Mouse (Mus musculus): ENCODE measurements around the gene Trip11. TPM values are rescaled to one million over a fixed set of nuclear protein-coding genes. Genes with fewer than 3 reads are reported as not detected.

The Trip11 gene
- polyA plus RNA-seq, 1 experiment from 2014 or later = 20.9 TPM

DNA sequence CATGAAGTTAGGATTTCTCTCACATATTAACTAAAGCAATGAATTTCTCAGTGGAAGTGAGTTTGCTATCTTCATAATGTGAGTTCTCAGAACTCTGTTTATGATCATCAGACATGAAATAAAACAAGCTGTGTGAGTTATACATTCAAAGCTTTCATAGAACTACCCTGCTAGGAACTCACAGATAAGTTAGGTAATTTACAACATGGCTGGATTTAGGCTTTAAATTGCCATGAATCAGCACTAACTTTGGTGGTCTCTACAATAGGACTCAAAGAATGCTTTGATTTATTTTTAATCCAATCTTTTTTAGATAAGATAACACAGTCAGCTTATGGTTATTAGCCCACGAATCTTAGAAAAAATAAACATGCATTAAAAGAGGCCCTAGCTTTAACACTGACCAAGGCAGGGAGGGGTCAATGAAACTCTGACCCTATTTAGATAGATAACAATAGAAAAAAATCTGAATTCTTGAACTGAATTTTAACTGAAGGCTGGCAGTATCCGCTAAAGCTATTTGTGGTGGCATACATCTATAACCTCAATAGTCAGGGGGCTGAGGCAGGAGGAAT is 13.3 kb downstream of the Trip11 start:
- H3K4me1 ChIP-seq (ENCODE audit: insufficient read depth, low read length) = no peaks in the 10 kb centered on the region
- H3K4me2 ChIP-seq (replicated peaks; ENCODE audit: low read depth, low read length) = no peak overlapping the region
- H3K27me3 ChIP-seq (ENCODE audit: insufficient read depth, low read length) = no peaks in the 10 kb centered on the region
- WGBS = 71% methylated on average over 2 of the region's 2 CpGs
- no peaks in the 10 kb centered on the region for H3K9me3 ChIP-seq (ENCODE audit: low read length)
- H3K36me3 ChIP-seq (ENCODE audit: insufficient read depth, low read length) = peaks cover 16% of the 10 kb centered on the region; the same call in 1 of the 2 replicates
- no peak for ATAC-seq (ENCODE audit: low FRiP score, low TSS enrichment)
- no peak overlapping the region for H3K9ac ChIP-seq (replicated peaks; ENCODE audit: low read length)
- H3K27ac ChIP-seq (ENCODE audit: low read length) = no peak overlapping the region
- H3K4me3 ChIP-seq (ENCODE audit: low read length) = no peak overlapping the region

DNA sequence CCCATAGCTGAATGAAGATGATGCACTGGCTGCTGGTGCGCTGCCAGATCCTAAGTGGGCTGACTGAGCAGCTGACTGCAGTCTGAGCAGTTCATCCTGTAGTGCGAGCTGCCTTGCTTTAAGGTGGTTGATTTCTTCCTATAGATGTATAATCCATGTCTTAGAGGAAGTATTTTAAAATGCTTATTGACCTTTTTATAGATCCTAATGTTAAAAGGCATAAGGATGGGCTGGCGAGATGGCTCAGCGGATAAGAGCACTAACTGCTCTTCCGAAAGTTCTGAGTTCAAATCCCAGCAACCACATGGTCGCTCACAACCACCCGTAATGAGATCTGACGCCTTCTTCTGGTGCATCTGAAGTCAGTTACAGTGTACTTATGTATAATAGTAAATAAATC is 14.1 kb downstream of the Trip11 start:
- H3K27me3 ChIP-seq (ENCODE audit: insufficient read depth, low read length) = no peaks in the 10 kb centered on the region
- ATAC-seq (ENCODE audit: low FRiP score, low TSS enrichment) = no peak
- H3K4me3 ChIP-seq (ENCODE audit: low read length) = no peak overlapping the region
- no peak overlapping the region for H3K4me2 ChIP-seq (replicated peaks; ENCODE audit: low read depth, low read length)
- H3K9me3 ChIP-seq (ENCODE audit: low read length) = no peaks in the 10 kb centered on the region
- no peak overlapping the region for H3K27ac ChIP-seq (ENCODE audit: low read length)
- WGBS = 95% methylated on average over 8 of the region's 8 CpGs
- H3K9ac ChIP-seq (replicated peaks; ENCODE audit: low read length) = no peak overlapping the region
- no peaks in the 10 kb centered on the region for H3K4me1 ChIP-seq (ENCODE audit: insufficient read depth, low read length)
- peaks cover 14% of the 10 kb centered on the region; the same call in 1 of the 2 replicates for H3K36me3 ChIP-seq (ENCODE audit: insufficient read depth, low read length)

- H3K4me3 ChIP-seq (ENCODE audit: low read length) = no peak overlapping the region
- H3K27me3 ChIP-seq (ENCODE audit: insufficient read depth, low read length) = no peaks in the 10 kb centered on the region
- no peak overlapping the region for H3K4me2 ChIP-seq (replicated peaks; ENCODE audit: low read depth, low read length)
- H3K9ac ChIP-seq (replicated peaks; ENCODE audit: low read length) = no peak overlapping the region
- ATAC-seq (ENCODE audit: low FRiP score, low TSS enrichment) = no peak
- WGBS = 82% methylated on average over 7 of the region's 7 CpGs
- no peaks in the 10 kb centered on the region for H3K9me3 ChIP-seq (ENCODE audit: low read length)
- H3K4me1 ChIP-seq (ENCODE audit: insufficient read depth, low read length) = no peaks in the 10 kb centered on the region
- peaks cover 21% of the 10 kb centered on the region for H3K36me3 ChIP-seq (ENCODE audit: insufficient read depth, low read length)
- no peak overlapping the region for H3K27ac ChIP-seq (ENCODE audit: low read length)
These were observed 16.0 kb downstream of the Trip11 start for GRCm38 (mm10) chr12:101897113-101897512.

DNA sequence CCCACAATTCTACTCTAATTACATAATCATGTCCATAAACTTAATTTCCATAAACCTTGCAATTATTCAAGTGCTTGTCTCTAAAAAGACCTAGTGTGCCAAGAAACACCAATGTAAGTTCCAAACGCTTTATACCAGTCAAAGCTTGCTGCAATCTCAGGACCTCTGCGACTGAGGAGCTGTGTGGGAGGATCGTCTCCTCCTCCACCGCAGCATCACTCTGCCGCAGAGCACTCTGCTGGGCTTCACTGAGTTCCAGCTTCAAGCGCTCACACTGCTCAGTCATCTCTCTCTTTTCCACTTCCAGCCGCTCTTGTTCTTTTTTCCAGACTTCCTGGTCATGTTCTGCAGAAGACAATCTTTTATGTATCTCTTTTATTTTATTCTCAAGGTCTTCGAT is 19.8 kb downstream of the Trip11 start:
- peaks cover 29% of the 10 kb centered on the region for H3K36me3 ChIP-seq (ENCODE audit: insufficient read depth, low read length)
- H3K4me1 ChIP-seq (ENCODE audit: insufficient read depth, low read length) = no peaks in the 10 kb centered on the region
- no peaks in the 10 kb centered on the region for H3K27me3 ChIP-seq (ENCODE audit: insufficient read depth, low read length)
- H3K4me2 ChIP-seq (replicated peaks; ENCODE audit: low read depth, low read length) = no peak overlapping the region
- no peaks in the 10 kb centered on the region for H3K9me3 ChIP-seq (ENCODE audit: low read length)
- no peak overlapping the region for H3K9ac ChIP-seq (replicated peaks; ENCODE audit: low read length)
- no peak for ATAC-seq (ENCODE audit: low FRiP score, low TSS enrichment)
- H3K4me3 ChIP-seq (ENCODE audit: low read length) = no peak overlapping the region
- H3K27ac ChIP-seq (ENCODE audit: low read length) = no peak overlapping the region
- WGBS = 74% methylated on average over 8 of the region's 8 CpGs

GRCm38 (mm10) chr12:101892832-101893231 is 20.2 kb downstream of the Trip11 start:
- WGBS = 92% methylated on average over 2 of the region's 2 CpGs
- Histone ChIP-seq H3K9me3 (ENCODE audit: low read length) (no peaks in the 10 kb centered on the region), H3K27ac (ENCODE audit: low read length) (no peak overlapping the region), H3K4me2 (replicated peaks; ENCODE audit: low read depth, low read length) (no peak overlapping the region), H3K9ac (replicated peaks; ENCODE audit: low read length) (no peak overlapping the region), H3K4me1 (ENCODE audit: insufficient read depth, low read length) (no peaks in the 10 kb centered on the region), H3K4me3 (ENCODE audit: low read length) (no peak overlapping the region), H3K27me3 (ENCODE audit: insufficient read depth, low read length) (no peaks in the 10 kb centered on the region), H3K36me3 (ENCODE audit: insufficient read depth, low read length) (peaks cover 29% of the 10 kb centered on the region)
- no peak for ATAC-seq (ENCODE audit: low FRiP score, low TSS enrichment)

- no peaks in the 10 kb centered on the region for H3K4me1 ChIP-seq (ENCODE audit: insufficient read depth, low read length)
- no peaks in the 10 kb centered on the region for H3K9me3 ChIP-seq (ENCODE audit: low read length)
- peaks cover 29% of the 10 kb centered on the region for H3K36me3 ChIP-seq (ENCODE audit: insufficient read depth, low read length)
- no peak overlapping the region for H3K4me3 ChIP-seq (ENCODE audit: low read length)
- no peak overlapping the region for H3K9ac ChIP-seq (replicated peaks; ENCODE audit: low read length)
- no peaks in the 10 kb centered on the region for H3K27me3 ChIP-seq (ENCODE audit: insufficient read depth, low read length)
- WGBS = 92% methylated on average over 5 of the region's 5 CpGs
- no peak overlapping the region for H3K4me2 ChIP-seq (replicated peaks; ENCODE audit: low read depth, low read length)
- ATAC-seq (ENCODE audit: low FRiP score, low TSS enrichment) = no peak
- no peak overlapping the region for H3K27ac ChIP-seq (ENCODE audit: low read length)
These were observed 22.0 kb downstream of the Trip11 start for GRCm38 (mm10) chr12:101891066-101891465.

- no peak overlapping the region for H3K4me2 ChIP-seq (replicated peaks; ENCODE audit: low read depth, low read length)
- no peak overlapping the region for H3K27ac ChIP-seq (ENCODE audit: low read length)
- no peaks in the 10 kb centered on the region for H3K4me1 ChIP-seq (ENCODE audit: insufficient read depth, low read length)
- peaks cover 40% of the 10 kb centered on the region for H3K36me3 ChIP-seq (ENCODE audit: insufficient read depth, low read length)
- no peaks in the 10 kb centered on the region for H3K9me3 ChIP-seq (ENCODE audit: low read length)
- no peak overlapping the region for H3K4me3 ChIP-seq (ENCODE audit: low read length)
- ATAC-seq (ENCODE audit: low FRiP score, low TSS enrichment) = no peak
- 97% methylated on average over 3 of the region's 3 CpGs for WGBS
- no peaks in the 10 kb centered on the region for H3K27me3 ChIP-seq (ENCODE audit: insufficient read depth, low read length)
- no peak overlapping the region for H3K9ac ChIP-seq (replicated peaks; ENCODE audit: low read length)
These were observed 23.7 kb downstream of the Trip11 start for GRCm38 (mm10) chr12:101889351-101889750.

DNA sequence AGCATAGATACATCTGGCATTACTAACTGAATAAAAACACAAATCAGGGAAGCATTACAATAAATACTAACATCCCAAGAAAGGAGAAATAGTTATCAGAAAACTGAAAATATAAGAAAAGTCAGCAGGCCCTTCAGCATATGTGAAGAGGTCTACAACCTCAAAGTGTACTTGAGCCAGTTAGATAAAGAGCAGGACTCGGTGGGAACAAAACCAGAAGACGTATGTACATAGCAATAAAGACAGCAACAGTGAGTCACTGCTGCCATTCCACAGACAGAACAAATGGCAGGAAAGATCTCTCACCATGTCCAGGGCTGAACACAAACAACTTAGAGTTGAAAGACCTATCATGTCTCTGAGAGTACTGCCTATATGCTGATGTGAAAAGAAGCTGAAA is 24.8 kb downstream of the Trip11 start:
- Histone ChIP-seq H3K36me3 (ENCODE audit: insufficient read depth, low read length) (peaks cover 48% of the 10 kb centered on the region), H3K27ac (ENCODE audit: low read length) (no peak overlapping the region), H3K9me3 (ENCODE audit: low read length) (no peaks in the 10 kb centered on the region), H3K9ac (replicated peaks; ENCODE audit: low read length) (no peak overlapping the region), H3K27me3 (ENCODE audit: insufficient read depth, low read length) (no peaks in the 10 kb centered on the region), H3K4me1 (ENCODE audit: insufficient read depth, low read length) (no peaks in the 10 kb centered on the region), H3K4me2 (replicated peaks; ENCODE audit: low read depth, low read length) (no peak overlapping the region), H3K4me3 (ENCODE audit: low read length) (no peak overlapping the region)
- no peak for ATAC-seq (ENCODE audit: low FRiP score, low TSS enrichment)
- 85% methylated on average over 2 of the region's 2 CpGs for WGBS

- H3K27me3 ChIP-seq (ENCODE audit: insufficient read depth, low read length) = no peaks in the 10 kb centered on the region
- H3K4me1 ChIP-seq (ENCODE audit: insufficient read depth, low read length) = no peaks in the 10 kb centered on the region
- no peak for ATAC-seq (ENCODE audit: low FRiP score, low TSS enrichment)
- no peak overlapping the region for H3K9ac ChIP-seq (replicated peaks; ENCODE audit: low read length)
- H3K27ac ChIP-seq (ENCODE audit: low read length) = no peak overlapping the region
- WGBS = 90% methylated on average over 7 of the region's 7 CpGs
- H3K36me3 ChIP-seq (ENCODE audit: insufficient read depth, low read length) = peaks cover 25% of the 10 kb centered on the region
- H3K4me3 ChIP-seq (ENCODE audit: low read length) = no peak overlapping the region
- H3K4me2 ChIP-seq (replicated peaks; ENCODE audit: low read depth, low read length) = no peak overlapping the region
- H3K9me3 ChIP-seq (ENCODE audit: low read length) = no peaks in the 10 kb centered on the region
These were observed 28.1 kb downstream of the Trip11 start for GRCm38 (mm10) chr12:101884926-101885325.

GRCm38 (mm10) chr12:101876374-101876773 is 36.7 kb downstream of the Trip11 start:
- Histone ChIP-seq H3K4me3 (ENCODE audit: low read length) (no peak overlapping the region), H3K9me3 (ENCODE audit: low read length) (no peaks in the 10 kb centered on the region), H3K36me3 (ENCODE audit: insufficient read depth, low read length) (peaks cover 27% of the 10 kb centered on the region), H3K4me1 (ENCODE audit: insufficient read depth, low read length) (no peaks in the 10 kb centered on the region), H3K4me2 (replicated peaks; ENCODE audit: low read depth, low read length) (no peak overlapping the region), H3K9ac (replicated peaks; ENCODE audit: low read length) (no peak overlapping the region), H3K27me3 (ENCODE audit: insufficient read depth, low read length) (no peaks in the 10 kb centered on the region), H3K27ac (ENCODE audit: low read length) (no peak overlapping the region)
- WGBS = 94% methylated on average over 2 of the region's 2 CpGs
- no peak for ATAC-seq (ENCODE audit: low FRiP score, low TSS enrichment)
